Mouse (Mus musculus): ENCODE measurements around the gene Zdhhc8.

The Zdhhc8 gene

DNA sequence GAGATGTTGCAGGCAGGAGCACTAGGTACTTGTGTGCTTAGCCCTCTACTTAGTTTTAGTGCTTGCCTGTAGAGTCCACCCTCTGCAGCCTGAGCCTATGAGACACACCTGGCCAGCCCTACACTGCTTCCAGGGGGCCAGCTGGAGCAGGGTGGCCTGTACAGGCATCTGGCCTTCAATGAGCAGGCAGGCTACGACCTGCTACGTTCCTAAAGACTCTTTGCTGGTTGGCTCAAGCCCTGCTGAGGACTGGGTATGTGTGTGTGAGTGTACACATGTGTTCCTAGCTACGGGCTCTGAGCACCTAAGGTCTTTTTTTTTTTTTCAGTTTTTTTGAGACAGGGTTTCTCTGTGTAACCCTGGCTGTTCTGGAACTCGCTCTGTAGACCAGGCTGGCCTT is 3.5 kb downstream of the Zdhhc8 start:
- no peak for DNase-seq (ENCODE audit: extremely low spot score, low spot score)

DNA sequence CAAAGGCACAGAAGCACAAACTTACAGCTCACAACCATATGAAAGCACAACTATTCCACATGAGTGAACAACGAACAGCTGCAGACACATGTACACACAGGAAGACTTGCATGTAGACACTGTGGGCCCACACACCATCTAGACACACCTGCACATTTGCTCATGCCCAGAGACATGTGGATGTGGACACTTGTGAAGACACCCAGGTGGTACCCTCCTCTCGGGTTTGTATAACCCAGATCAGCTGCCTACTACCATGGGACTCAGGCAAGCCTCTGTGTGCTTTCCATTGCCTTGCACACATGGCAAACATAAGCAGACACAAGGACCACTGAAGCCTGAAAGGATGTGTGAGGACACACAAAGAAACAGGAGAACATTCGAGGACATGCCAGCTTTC is 3.9 kb downstream of the Zdhhc8 start:
- no peak for DNase-seq (ENCODE audit: extremely low spot score, low spot score)

DNA sequence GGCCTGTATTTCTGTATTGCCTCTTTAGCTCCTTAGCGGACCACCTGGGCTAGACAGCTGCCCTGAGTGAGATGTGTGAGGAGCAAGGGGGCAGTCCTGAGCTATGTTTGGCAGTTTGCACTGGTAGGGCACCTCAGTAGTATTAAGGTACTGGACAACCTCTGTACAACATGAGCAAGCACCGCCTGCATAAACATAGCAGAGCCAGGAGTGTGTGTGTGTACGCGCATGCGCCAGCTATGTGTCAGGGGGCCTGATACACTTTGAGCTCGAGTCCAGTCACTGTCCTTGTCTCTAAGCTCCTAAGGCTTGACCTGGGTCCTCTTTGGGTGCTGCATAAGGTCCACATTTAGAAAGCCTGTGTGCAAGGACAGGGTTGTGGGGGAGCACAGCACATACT is 4.3 kb downstream of the Zdhhc8 start:
- no peak for DNase-seq (ENCODE audit: extremely low spot score, low spot score)

DNA sequence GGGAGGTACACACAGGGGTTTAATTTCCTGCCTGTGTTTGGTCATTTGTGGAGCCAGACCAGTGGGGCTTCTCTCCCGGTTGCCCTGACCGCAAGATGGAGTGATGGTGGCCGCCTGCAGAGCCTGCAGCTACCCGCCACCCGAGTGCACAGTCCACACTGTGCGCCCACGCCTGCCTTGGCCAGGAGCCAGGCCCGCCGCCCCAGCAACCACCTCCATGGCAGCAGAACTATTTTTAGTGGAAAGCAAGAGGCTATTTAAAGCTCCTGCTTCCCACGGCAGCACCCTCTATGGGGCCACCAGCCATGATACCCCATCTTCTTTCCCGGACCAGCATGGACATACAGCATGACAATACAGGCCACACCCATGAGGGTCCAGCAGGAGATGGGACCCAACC is 5.3 kb downstream of the Zdhhc8 start:
- no peak for DNase-seq (ENCODE audit: extremely low spot score, low spot score)

DNA sequence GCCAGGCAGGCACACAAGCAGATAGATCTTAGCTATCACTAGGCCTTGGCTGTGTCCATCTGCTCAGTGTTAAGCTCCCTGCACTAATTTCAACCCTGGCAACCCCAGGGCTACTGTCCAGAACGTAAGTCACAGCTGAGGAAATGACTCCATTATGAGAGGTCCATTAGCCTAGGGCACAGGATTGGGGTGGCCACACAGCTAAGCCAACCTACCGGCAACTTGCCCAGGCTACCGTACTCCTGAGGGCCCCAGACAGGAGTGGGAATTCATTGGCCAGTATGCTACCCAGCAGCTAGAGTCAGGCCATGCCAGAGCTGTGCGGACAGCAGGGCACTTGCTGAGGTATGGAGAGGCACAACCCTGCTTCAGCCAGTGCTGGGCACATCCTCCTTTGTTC is 6.1 kb downstream of the Zdhhc8 start:
- no peak for DNase-seq (ENCODE audit: extremely low spot score, low spot score)

DNA sequence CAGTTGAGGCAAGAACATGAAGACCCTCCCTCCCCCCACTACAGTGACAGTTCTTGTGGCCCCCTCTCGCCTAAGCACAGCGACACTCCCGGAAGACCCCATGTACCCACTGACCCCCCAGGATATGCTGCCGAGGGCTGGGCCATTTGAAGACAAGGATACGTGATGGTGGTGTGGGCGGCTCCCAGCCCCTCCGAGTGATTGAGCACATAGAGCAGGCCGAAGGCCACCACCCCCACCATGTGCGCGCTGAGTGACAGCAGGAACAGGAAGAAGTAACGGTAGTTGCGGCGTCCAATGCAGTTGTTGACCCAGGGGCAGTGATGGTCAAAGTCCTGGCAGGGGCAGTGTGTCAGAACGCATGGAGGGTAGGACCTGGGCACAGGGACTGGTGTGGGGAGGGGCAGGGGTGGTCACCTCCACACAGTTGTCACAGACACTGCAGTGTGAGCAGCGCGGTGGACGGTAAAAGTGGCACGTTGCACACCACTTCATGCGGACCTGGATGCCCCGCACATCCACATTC is 7.0 kb downstream of the Zdhhc8 start:
- DNase-seq (ENCODE audit: extremely low spot score, low spot score) = no peak

DNA sequence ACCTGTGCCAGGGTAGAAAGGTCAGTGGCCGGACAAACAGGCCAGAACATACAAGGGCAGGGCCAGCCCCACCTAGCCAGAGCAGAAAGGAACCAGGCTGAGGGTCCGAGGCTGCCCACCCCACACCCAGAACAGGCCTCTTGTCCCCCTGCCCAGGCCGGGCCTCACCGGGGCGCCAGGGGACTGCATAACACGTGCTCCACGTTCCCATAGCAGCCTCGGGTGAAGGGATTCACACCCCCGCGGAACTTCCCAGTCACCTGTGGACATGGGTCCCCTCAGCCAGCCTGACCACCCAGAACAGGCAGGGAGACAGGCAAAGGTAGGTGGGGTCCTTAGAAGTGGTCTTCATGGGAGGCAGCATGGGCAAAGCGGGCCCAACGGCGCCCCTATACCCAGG is 7.7 kb downstream of the Zdhhc8 start:
- no peak for DNase-seq (ENCODE audit: extremely low spot score, low spot score)

DNA sequence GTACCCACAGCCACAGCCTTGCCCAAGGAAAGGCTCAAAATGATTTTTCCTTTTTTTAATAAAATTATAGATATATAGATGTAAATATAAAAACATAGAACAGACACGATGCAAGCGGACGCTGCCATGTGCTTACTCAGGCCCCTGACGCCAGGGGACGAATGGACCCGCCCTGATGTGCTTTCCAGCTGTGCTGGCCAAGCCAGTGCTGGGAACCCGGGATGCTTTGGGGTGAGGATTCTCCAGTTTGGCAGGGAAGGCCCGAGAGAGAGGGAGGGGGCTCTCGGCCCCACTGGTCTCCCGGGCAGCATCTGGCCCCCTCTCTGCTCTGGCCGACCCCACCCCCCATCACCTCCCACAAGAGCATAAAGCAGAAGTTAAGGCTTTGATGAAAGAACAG is 12.7 kb downstream of the Zdhhc8 start:
- DNase-seq (ENCODE audit: extremely low spot score, low spot score) = no peak

DNA sequence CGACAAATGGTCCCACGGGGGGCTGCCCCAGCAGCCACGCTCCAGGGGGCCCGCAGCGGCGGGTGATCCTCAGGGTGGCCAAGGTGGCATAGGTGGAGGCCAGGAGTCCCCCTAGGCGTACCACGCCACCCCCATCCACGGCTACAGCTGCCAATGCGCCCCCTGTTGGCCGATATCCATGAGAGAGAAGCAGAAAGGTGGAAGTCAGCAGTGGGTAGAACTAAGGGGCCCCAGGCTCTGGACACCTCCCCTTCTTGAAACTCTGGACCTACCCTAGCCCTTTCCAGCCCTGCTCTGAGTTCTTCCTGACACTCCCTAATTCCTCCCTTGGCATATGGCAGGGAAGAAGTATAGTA is 13.4 kb downstream of the Zdhhc8 start:
- DNase-seq (ENCODE audit: extremely low spot score, low spot score) = no peak

DNA sequence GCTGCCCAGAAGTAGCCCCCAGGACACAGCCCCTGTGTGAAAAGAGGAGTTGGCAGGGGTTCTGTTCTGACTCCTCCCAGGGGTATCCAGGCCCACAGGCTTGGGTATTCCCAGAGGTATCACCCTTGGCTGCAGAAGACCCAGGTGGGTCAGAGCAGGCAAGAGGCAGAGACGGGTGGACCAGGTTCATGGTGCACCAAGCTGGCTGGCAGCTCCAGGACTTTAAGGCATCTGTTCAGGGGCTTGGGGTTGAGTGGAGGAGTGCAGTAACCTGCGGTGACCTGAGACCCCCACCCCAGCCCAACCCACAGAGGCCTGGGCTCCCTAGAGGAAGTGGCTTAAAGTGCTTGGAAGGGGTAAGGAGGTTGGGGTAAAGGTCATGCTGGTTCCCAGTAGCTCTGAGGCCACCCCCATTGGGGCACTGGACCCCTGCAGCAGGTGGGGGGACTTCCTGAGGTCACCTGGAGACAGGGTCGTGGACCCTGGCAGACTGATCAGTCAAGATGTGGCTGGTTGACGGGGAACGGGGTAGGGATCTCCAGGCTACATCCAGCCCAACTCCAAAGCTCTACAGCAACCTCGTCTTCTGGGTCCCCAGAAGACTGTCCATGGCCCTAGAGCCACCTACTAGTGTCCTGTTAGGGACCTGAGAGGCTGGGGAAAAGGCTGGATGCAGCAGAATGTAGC is 13.9 kb downstream of the Zdhhc8 start:
- DNase-seq (ENCODE audit: extremely low spot score, low spot score) = no peak

DNA sequence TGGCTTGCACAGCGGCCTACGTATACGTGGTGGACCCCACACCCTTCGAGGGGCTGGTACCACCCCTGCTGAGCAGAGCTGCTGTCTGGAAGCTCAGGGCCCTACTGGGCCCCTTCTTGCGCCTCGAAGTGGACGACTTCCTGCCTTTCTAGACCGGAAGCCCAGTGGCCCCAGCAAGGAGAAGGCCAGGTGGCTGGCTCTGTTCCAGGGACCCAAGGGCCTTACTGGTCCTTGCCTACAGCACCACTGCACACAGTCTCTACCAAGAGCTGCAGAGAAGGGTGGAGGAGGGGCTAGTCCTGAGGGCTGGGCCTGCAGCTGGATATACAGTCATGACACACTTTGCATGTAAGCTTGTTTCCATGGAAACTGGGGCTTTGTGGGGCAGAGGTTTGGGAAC is 14.9 kb downstream of the Zdhhc8 start:
- no peak for DNase-seq (ENCODE audit: extremely low spot score, low spot score)

DNA sequence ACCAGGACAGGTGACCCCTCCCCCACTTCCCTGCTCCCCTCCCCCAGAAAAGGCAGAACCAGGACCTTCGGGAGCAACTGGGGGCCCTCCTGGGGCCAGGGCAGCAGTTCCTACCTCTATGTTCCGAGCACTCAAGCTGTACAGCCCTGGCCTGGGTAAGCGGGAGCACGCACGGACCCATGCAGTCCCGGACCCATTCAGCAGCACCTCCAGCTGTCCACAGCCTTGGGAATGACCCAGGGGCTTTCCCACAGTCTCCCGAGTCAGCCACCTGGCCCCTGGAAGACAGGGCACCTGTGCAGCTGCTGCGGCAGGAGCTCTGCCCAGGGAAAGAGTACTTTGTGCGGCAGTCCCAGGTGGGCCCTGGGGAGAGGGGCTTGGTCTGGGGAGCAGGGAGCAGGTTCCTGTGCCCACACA is 16.3 kb downstream of the Zdhhc8 start:
- DNase-seq (ENCODE audit: extremely low spot score, low spot score) = no peak

DNA sequence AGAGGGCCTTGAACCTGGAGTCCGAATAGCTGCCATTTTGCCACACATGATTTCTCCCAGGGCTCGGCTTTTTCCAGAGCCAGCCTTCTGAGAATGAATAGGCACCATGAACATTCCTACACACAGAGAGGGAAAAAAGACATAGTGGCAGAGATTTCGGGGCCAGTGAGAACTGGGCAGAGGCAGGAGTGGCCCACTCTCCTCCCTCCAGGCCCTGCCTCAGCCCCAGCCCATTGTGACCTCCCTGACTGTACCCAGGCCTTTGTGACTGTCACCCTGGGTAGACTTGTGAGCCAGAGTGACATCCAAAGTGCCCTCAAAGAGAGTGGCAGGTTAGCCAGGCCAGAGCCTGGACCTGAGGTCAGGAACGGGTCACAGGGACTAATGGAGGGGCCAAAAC is 17.4 kb downstream of the Zdhhc8 start, which contains the start of gene Ccdc188:
Gene Ccdc188, plus strand, starts transcription at position 301 of the 400 bp plus-strand sequence.
- no peak for DNase-seq (ENCODE audit: extremely low spot score, low spot score)

DNA sequence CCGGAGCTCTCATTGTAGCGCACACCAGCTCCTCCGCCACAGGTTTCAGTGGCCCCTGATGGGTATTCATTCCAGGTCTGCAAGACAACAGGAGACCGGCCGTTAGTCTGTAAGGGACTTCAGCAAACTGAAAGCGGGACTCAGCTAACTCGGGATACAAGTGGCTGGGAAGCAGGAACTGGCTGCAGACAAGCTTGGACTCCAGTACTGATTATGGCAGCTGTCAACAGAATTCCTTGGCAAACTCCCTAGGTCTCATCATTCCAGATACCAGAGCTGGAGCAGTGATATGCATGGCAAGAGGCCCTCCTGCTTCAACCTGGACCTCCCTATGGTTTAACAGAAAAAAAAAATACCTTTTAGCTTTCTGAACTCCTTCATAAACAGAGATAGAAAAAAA is 20.1 kb downstream of the Zdhhc8 start:
- DNase-seq (ENCODE audit: extremely low spot score, low spot score) = no peak

DNA sequence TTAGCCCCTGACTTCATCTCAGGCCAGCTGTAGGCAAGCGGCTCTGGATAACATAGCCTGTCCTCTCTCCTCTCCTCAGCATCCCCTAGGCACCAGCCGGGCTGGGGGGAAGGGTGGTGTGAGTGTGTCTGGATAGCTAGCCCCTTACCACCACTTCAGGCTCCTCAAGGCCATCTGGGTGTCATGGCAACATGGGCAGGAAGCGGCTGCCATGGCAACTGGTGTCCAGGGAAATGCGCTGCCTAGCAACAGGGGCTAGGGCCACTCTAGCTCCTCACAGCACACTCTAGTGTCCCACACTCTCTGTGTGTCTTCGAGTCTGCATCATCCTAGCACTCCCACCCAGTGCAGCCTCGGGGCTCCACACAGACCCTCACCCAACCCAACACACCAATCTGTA is 21.2 kb downstream of the Zdhhc8 start:
- DNase-seq (ENCODE audit: extremely low spot score, low spot score) = peak; percentile 85

DNA sequence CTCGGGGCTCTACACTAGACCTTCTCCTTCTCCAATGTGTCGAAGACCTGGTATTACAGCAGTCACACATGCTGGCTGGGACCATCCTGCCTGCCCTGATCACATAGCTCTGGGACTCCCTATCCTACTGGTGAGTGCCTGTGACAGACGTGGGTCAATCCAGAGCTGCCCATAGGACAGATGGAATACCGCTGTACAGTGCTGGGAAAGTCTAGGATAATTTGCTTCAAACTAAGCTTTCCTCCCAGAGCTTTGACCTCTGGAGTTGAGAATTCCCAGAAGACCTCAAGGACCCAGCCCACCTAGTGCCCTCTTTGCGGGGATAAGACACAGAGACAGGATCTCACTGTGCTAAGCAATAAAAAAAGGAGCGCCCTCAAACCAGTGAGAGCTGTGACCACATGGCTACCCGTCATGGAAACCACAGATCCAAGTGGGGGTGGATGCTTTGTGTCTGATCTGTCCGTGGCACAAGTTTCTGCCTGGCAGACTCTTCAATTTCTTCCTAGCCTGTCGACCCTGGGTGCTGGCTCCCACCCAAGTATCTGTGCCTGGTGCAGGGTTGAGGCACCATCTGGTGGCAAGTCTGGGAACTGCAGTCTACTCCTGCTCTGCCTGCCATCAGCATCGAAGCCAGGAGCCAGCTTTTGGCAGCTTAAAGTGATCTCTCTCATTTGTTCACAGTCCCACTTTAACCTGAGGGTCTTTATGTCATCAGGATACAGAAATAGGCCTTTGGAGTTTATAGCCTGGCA is 23.3 kb downstream of the Zdhhc8 start:
- peak; percentile 91 for DNase-seq (ENCODE audit: extremely low spot score, low spot score)

DNA sequence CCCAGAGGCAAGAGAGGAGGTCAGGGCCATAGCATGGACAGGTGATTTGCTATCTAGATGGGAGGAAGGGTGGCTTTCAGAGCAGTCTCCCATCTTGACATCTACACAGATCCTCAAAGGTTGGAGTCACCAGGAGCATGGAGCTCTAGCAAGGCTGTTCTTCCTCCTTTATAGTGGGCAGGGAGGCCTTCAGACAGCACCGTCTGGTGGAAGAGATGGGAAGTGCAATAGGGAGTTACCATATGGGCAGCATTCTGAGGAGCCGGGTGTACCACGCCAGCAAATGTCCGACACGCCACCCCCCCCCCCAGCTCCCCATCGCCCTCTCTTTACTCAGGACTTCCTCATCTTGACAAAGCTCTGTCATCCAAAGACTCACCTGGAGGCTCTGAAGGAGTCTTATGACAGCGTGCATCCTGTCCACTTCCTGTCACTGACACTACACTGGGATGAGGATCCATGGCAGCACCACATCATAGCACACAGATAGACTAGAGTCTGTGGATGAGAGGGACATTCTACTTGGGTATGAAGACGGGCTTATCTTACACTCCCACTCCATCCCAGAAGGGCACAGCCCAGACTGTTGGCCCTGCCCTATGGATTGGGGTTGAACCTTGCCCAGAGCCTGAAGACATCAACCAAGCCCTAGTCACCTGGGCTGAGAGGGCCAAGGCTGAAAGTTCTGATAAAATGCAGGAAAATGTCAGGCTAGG is 24.1 kb downstream of the Zdhhc8 start:
- peak; percentile 65 for DNase-seq (ENCODE audit: extremely low spot score, low spot score)

DNA sequence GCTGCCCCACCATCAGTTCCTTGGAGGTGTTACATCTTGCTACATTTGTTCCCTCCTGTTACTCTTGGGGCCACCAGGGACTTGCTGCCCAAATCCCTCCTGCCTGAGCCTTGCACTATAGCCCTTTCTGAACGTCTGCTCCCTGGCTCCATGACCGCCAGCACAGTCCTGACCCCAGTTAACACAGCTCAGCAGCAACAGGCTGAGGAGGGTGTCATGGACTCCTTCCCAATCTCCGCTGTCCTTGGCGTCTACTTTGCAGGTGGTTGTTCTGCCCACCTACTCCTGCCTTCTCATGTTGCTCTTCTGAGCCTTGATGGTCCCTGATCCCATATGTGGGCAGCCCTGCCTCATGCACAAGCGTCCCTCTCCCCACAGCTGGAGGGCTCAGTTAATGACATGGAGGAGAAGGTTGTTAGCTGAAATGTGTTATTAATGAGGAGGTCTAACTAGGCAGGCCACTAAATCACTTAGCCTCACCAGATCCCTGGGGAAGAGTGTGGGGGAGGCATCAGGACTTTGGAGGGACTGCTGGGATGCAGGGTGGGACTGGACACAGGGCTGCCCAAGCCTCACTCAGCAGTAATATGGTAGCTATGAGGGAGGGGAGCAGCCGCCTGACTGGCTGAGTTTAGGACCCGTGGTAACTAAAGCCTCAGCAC is 31.4 kb downstream of the Zdhhc8 start:
- no peak for DNase-seq (ENCODE audit: extremely low spot score, low spot score)

DNA sequence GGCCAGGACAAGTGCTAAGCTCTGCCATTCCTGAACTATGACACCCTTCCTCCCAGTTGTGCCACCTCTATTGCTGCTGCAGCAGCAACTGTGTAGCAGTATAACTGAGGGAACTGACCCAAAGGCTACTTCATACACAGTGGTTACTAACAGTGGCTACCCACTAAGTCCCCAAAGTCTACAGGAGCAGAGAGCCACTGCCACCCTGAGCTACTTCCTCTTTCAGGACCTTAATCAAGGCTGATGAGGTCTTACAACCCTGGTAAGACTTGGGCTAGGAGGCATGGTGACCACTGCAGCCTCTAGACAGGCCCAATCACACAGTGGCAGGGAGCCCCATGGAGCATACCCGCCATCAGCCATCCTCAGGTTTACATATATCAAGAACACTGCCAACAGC is 32.9 kb downstream of the Zdhhc8 start:
- DNase-seq (ENCODE audit: extremely low spot score, low spot score) = no peak

DNA sequence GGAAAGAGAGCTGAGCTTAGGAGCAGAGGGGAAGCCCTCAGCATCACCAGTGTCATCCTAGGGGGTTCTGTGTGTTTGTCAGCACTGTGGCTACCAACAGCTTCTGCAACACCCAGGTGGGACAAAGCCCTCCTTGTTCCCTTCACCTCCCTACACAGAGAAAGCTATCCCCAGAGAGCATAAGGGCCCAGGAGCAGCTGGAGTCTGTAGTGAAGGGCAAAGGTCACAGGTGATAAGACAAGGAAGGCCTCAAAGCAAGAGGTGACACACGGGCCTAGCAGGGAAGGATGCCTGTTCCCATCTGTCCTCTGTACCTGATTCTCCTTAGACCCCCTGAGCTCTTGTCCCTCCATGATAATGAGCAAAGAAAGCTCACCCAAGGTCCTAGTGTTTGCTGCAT is 33.3 kb downstream of the Zdhhc8 start:
- DNase-seq (ENCODE audit: extremely low spot score, low spot score) = no peak

DNA sequence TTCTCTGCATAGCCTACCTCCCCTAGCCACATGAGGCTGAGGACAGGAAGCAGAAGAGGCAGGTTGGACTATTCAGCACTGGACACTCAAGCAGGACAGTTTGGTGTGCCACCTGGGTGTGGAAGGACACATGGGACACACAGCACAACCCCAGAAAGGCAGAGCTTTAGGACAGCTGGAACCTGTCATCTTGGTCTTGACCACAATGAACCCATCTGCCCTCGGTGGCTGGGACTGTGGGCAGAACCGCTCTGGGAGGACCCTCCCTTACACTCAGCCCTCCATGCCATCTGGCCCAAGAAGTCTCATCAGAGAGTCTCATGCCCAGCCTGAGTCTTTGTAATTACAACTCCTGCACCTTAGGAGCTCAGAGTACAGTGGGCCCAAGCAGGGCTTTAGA is 34.9 kb downstream of the Zdhhc8 start:
- no peak for DNase-seq (ENCODE audit: extremely low spot score, low spot score)

Measured in neural tube, embryonic 10.5 days (tissue).